Mouse (Mus musculus) heart, adult 2 months (tissue): Measurements from ENCODE around the gene Lrrc4.

Source experiments
- CTCF ChIP-seq: fragments of 200-600 bp; IDR thresholded peaks from 2 replicates; pipeline ENCODE4 v1.8.1; 2022; ENCODE audit warnings: antibody characterized with exemption, mild to moderate bottlenecking, moderate library complexity
- EP300 ChIP-seq: fragments of 200-500 bp; IDR thresholded peaks from 2 replicates; pipeline ENCODE4 v1.6.1; 2011; ENCODE audit warnings: low read depth, low read length, control low read depth; ENCODE audit not compliant: insufficient read depth
- POLR2A ChIP-seq: fragments of 200-500 bp; IDR thresholded peaks from 2 replicates; pipeline ENCODE4 v1.6.1; 2011; ENCODE audit warnings: mild to moderate bottlenecking, low read depth, low read length, control low read depth; ENCODE audit not compliant: insufficient read depth

- TF ChIP-seq EP300, result no peak
- TF ChIP-seq CTCF, result no peak
- TF ChIP-seq POLR2A, result no peak
Observed at GRCm38 (mm10) chr6:28823802-28824201, 7.7 kb downstream of the Lrrc4 start.
